Mouse (Mus musculus): ENCODE results near the gene Eed.

Eed gene

GRCm38 (mm10) chr7:89908421-89908820, 72.4 kb downstream of the Eed start:
- DNase-seq (ENCODE audit: low spot score), result no peak

GRCm38 (mm10) chr7:89907950-89908349, 72.8 kb downstream of the Eed start:
- DNase-seq (ENCODE audit: low spot score), result peak; percentile 83

All from adipocyte (in vitro differentiated cells).